Mouse (Mus musculus) cerebral cortex, adult 2 months (tissue): ENCODE data around the gene Mogat2.

Experiments used
- WGBS: fragments of 180-500 bp; shearing (Covaris S2); methylation state at CpG from one replicate; pipeline ENCODE4 v1.1.7; 2018; 5-methylcytosine and 5-hydroxymethylcytosine counted together

Gene Mogat2

GRCm38 (mm10) chr7:99193926-99194325 lies 44.5 kb downstream of the Mogat2 start:
- WGBS, result 92% methylated on average over 4 of the region's 4 CpGs

GRCm38 (mm10) chr7:99189885-99190284 lies 48.5 kb downstream of the Mogat2 start:
- 91% methylated on average over 5 of the region's 5 CpGs for WGBS

GRCm38 (mm10) chr7:99188630-99189029 lies 49.8 kb downstream of the Mogat2 start:
- WGBS, result 90% methylated on average over 6 of the region's 6 CpGs

GRCm38 (mm10) chr7:99187451-99187850 lies 51.0 kb downstream of the Mogat2 start:
- WGBS, result 85% methylated on average over 5 of the region's 5 CpGs

GRCm38 (mm10) chr7:99185405-99185804 lies 53.0 kb downstream of the Mogat2 start:
- WGBS, result 90% methylated on average over 3 of the region's 3 CpGs

GRCm38 (mm10) chr7:99183751-99184150 lies 54.7 kb downstream of the Mogat2 start:
- 77% methylated on average over 6 of the region's 6 CpGs for WGBS

- WGBS, result under 1% methylated on average over 63 of the region's 63 CpGs
Observed at GRCm38 (mm10) chr7:99182432-99183172, 55.8 kb downstream of the Mogat2 start, which contains the start of gene Dgat2. TSS of gene Dgat2 (minus strand) at chr7:99182719.

- WGBS, result 19% methylated on average over 14 of the region's 14 CpGs
Observed at GRCm38 (mm10) chr7:99181619-99182431, 56.6 kb downstream of the Mogat2 start.

GRCm38 (mm10) chr7:99180162-99180561 lies 58.3 kb downstream of the Mogat2 start:
- 77% methylated on average over 1 of the region's 1 CpGs for WGBS

GRCm38 (mm10) chr7:99179271-99179670 lies 59.1 kb downstream of the Mogat2 start:
- 65% methylated on average over 9 of the region's 9 CpGs for WGBS

- WGBS, result 65% methylated on average over 5 of the region's 5 CpGs
Observed at GRCm38 (mm10) chr7:99177386-99177785, 61.0 kb downstream of the Mogat2 start.

- WGBS, result 91% methylated on average over 9 of the region's 9 CpGs
Observed at GRCm38 (mm10) chr7:99175666-99176065, 62.8 kb downstream of the Mogat2 start.

- WGBS, result 79% methylated on average over 11 of the region's 11 CpGs
Observed at GRCm38 (mm10) chr7:99175118-99175517, 63.3 kb downstream of the Mogat2 start.

- WGBS, result 88% methylated on average over 4 of the region's 4 CpGs
Observed at GRCm38 (mm10) chr7:99174006-99174405, 64.4 kb downstream of the Mogat2 start.

GRCm38 (mm10) chr7:99172898-99173297 lies 65.5 kb downstream of the Mogat2 start:
- WGBS, result 69% methylated on average over 6 of the region's 6 CpGs

- WGBS, result 79% methylated on average over 10 of the region's 10 CpGs
Observed at GRCm38 (mm10) chr7:99171730-99172463, 66.5 kb downstream of the Mogat2 start.

- 97% methylated on average over 6 of the region's 6 CpGs for WGBS
Observed at GRCm38 (mm10) chr7:99170519-99170918, 67.9 kb downstream of the Mogat2 start.

GRCm38 (mm10) chr7:99169717-99170403 lies 68.6 kb downstream of the Mogat2 start:
- WGBS, result 73% methylated on average over 9 of the region's 9 CpGs
